Mouse (Mus musculus) left cerebral cortex, postnatal 36 days (tissue): ENCODE measurements at regions not wholly inside any gene's neighbourhood (a gene's known extent, or its start where the extent isn't known, plus 50 kb on each side); places are given as distances from the start of the nearest gene placed in this dataset.

ENCODE experiments used
- DNase-seq, 2 experiments: peaks; one replicate each; pipeline ENCODE4 v3.0.0; 2021 to 2022; ENCODE audit warnings: low spot score in 2 of 2, mixed read lengths in 1 of 2
- intact Hi-C: fragments of 180-260 bp; cut with DNase I; formaldehyde crosslinking; loops from one replicate; pipeline ENCODE4 v1.15.1; 2025

DNA sequence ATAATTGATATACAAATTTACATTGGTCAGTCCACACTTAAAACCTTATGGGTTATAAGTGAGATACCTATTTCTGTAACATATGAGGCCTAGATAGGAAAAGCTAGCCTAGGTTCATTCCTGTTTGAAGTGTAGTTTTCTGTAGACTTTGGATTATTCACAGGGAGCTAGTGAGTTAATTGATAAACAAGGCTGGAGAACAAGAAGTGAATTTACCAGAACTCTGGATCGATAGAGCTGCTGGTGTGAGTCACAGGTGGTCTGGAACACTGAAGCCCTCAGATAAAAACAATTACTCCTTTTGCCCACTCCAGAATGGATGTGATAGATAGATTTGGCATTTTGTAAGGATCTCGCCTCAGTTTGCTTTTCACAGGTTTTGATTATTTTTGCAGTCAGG, 62.0 kb upstream of the Rtl1 start:
- intact Hi-C loops: no loop called here
- no peak for DNase-seq

GRCm38 (mm10) chr12:109674766-109675165, 74.6 kb upstream of the Rtl1 start:
- no peak for DNase-seq
- intact Hi-C loops: no loop called here

GRCm38 (mm10) chr12:109694046-109694445, 93.9 kb upstream of the Rtl1 start:
- intact Hi-C loops: no loop called here
- no peak for DNase-seq

GRCm38 (mm10) chr12:109694801-109695430, 94.8 kb upstream of the Rtl1 start:
- no peak for DNase-seq
- intact Hi-C loops: no loop called here

DNA sequence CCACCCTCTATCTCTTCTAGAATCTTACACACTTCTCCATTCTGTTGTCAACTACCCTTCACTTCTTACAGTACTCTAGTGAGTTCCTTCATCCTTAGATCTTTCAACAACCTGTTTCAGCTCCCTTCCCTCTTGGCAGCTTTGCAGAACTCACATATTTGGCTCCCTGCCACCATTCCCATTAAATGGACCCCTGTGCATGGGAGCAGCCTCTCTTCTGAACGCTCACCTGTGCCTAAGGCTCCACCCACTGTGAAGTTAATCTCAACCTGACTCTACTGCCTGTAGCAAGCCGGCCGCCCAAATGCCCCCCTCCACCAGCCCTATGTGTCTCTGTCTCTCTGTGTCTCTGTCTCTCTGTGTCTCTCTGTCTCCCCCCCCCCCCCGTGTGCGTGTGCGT, 106.7 kb upstream of the Rtl1 start:
- intact Hi-C loops: no loop called here
- peak in 1 of 2 experiments; percentile 3 for DNase-seq

GRCm38 (mm10) chr12:109709661-109710060, 109.5 kb upstream of the Rtl1 start:
- peak in 1 of 2 experiments; percentile 4 for DNase-seq
- intact Hi-C loops: no loop called here

GRCm38 (mm10) chr12:109711392-109711791, 111.3 kb upstream of the Rtl1 start:
- peak in 1 of 2 experiments; percentile 2 for DNase-seq
- intact Hi-C loops: no loop called here

DNA sequence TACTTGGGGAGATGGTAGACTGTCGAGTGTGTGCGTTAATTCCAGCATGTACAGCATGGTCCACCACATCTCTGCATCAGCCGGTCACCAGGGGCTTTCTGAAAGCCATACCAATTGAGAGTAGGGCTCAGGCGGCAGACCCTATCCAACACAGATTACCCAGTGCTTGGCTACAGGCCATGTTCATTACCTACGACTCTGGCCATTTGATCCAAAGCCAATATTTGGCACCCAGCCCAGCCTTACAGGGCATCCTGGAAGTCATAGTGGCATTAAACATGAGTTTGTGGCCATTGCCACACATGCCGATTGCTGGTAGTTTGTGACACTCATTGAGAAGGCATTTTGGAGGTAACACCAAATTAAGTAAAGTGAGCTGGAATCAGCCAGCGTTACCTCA, 111.8 kb upstream of the Rtl1 start:
- intact Hi-C loops: no loop called here
- no peak for DNase-seq

- DNase-seq: no peak
Measured at GRCm38 (mm10) chr12:109712386-109712785, 112.3 kb upstream of the Rtl1 start.

DNA sequence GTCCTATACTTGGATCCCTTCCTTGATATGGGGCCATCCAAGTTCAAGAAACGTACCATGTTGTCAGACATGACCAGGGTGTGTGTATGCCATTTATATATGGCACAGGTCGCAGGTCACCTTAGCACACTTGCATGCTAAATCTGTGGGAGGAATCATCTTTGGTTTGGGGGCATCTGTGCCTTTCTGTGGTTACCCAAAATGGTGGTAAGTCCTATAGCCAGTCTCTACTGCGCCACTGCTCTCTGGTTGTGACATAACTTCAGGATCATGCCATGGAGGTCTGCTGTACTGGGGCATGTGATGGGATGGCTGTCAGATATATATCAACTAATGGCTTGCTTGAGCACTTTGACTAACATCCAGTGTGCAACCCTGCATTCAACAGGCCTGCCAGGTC, 112.9 kb upstream of the Rtl1 start:
- no peak for DNase-seq
- intact Hi-C loops: no loop called here

More at GRCm38 (mm10) chr12:109712386-109712785, 112.3 kb upstream of the Rtl1 start:
- intact Hi-C loops: no loop called here

DNA sequence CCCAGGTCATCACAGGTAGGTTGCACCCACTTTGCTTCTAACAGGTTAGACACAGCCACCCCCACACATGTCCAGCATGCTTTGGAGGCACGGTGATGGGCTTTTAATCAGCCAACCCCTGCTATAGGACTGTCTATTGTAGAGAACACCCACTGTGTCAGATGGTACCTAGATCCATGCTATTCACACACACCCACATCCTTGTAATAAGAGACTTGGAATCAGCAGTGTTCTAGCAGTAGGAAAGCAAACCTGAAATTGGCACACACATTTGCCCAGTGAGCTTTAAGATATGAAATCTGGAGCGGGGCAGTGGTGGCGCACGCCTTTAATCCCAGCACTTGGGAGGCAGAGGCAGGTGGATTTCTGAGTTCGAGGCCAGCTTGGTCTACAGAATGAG, 113.9 kb upstream of the Rtl1 start:
- intact Hi-C loops: no loop called here
- DNase-seq: no peak

GRCm38 (mm10) chr12:109716991-109717390, 116.9 kb upstream of the Rtl1 start:
- no peak for DNase-seq
- intact Hi-C loops: no loop called here

GRCm38 (mm10) chr12:109718036-109718435, 117.9 kb upstream of the Rtl1 start:
- no peak for DNase-seq
- intact Hi-C loops: no loop called here

DNA sequence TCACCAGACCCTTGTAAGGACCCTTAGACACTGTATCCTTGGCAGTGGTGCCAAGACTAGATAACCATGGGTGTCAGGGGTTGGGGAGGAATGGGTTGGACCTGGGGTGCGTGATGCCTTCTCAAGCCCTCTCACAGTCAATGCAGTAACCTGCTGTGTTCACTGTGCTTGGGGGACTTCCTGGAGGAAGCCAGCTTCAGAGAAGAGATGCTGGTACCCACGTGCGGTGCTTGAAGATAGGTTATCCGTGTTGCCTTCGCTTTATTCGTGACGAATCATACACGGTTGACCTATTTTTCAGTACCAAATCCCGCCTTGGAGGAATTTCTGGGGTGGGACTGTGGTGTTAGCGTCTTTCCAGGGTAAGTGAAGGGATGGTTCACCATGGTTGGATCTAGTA, 138.1 kb upstream of the Rtl1 start:
- intact Hi-C loops: no loop called here
- no peak for DNase-seq

DNA sequence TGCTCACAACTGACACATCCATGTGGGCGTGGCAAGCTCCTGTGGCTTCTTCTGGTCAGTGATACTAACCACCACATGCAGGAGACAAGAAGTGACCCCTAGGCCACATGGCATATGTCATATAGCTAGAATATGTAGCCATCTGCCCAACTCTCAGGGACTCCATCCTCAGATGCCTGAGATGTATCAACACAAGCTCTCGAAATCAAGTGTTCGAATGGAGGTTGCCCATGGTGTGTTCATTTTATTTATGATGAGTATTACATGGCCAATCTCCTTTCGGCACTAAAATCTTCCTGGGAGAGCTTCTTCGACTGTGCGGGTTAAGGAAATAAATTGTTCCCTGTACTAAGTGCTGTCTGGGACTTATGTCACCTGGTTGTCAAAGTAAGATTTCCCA, 138.8 kb upstream of the Rtl1 start:
- intact Hi-C loops: no loop called here
- no peak for DNase-seq

GRCm38 (mm10) chr12:109742486-109742885, 142.4 kb upstream of the Rtl1 start:
- DNase-seq: no peak
- intact Hi-C loops: no loop called here

GRCm38 (mm10) chr12:109743036-109743650, 143.0 kb upstream of the Rtl1 start:
- DNase-seq: no peak
- intact Hi-C loops: no loop called here

- DNase-seq: no peak
- intact Hi-C loops: no loop called here
Measured at GRCm38 (mm10) chr12:109744186-109744585, 144.1 kb upstream of the Rtl1 start.

DNA sequence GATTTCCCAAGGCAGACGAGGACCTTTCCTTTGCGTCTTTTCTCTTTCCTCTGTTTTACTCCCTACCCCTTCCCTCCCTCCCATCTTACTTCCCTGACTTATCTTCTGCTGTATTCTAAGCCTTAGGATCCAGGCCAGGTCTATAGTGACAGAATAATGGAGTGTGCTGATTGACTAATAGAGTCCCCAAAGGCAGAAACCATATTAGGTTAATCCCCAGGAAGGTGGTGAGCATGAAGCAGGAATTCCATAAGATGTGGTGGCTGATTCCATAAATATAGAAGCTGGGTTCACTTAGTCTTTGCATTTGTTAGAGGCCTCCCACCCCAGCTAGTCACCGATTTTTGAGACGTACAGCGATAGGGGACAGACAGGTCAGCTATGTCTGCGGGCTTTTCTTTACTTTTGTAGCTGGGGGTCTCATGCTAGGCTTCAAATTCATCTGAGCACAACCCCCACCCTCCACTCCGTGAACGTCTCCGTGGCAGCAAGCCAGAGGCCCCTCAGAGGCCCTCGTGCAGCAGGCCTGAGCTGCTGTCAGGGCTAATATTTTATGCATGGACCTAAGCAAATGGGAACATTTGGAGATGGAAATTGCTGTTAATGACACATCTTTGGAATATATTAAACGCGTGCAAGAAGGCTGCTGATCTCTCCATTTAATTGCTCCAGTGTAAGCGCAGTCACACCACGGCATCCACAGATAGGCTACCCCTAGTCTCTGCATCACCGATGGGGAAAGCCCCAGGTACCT, 145.8 kb upstream of the Rtl1 start:
- no peak for DNase-seq
- intact Hi-C loops: no loop called here

DNA sequence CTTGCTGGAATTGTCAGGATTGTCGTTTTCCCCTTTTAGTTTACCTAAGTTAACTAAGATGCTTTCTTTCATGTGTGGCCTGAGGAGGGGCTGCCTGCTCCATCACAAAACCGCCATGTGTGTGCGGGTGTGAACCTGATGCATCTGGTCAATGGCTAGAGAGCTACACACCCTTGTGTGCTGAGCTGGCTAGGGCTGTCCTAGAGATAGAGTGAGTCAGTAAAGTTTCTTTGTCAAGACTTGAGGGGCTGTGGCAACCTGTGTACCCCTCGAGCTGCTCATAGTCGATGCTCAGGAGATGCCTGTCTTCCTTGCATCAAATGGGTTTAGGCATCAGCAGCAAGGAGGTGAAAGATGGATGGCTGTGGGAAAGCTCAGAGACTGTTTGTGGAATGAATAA, 147.1 kb upstream of the Rtl1 start:
- intact Hi-C loops: no loop called here
- DNase-seq: no peak

DNA sequence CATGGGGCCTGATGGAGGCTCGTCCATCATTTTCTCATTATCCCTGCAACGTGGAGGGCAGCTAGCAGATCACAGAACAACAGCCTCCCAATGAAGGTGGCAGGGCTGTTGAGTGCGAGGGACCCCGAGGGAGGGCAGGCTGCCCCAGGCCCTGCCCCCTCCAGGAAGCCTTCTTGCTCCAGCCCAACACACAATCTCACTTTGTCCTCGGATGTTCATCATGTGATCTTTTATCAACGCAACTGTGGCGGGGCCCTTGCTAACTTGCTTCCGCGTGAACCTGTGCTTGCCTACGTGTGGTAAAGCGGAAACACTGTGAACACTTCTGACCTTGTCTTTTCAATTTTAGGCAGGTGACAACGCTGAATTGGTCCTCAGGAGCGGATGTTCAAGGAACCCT, 147.6 kb upstream of the Rtl1 start:
- intact Hi-C loops: no loop called here
- no peak for DNase-seq
